Mouse (Mus musculus) brain, embryonic 14.5 days (tissue): ENCODE measurements at regions not wholly inside any gene's neighbourhood (a gene's known extent, or its start where the extent isn't known, plus 50 kb on each side); places are given as distances from the start of the nearest gene placed in this dataset.

ENCODE experiments used
- DNase-seq: peaks from one replicate; pipeline ENCODE4 v3.0.0-alpha.2; 2011; ENCODE audit warnings: low read depth
- CTCF ChIP-seq: fragments of 200-500 bp; IDR thresholded peaks from 2 replicates; pipeline ENCODE4 v1.5.1; 2012; ENCODE audit warnings: inconsistent platforms, mild to moderate bottlenecking, moderate library complexity, borderline replicate concordance; ENCODE audit not compliant: insufficient read depth, insufficient read length; ENCODE audit errors: extremely low read depth
- POLR2A ChIP-seq: fragments of 200-500 bp; IDR thresholded peaks from 2 replicates; pipeline ENCODE4 v1.6.1; 2012; ENCODE audit warnings: mild to moderate bottlenecking, inconsistent platforms, borderline replicate concordance; ENCODE audit not compliant: poor library complexity, insufficient read depth, insufficient read length, severe bottlenecking; ENCODE audit errors: extremely low read depth

DNA sequence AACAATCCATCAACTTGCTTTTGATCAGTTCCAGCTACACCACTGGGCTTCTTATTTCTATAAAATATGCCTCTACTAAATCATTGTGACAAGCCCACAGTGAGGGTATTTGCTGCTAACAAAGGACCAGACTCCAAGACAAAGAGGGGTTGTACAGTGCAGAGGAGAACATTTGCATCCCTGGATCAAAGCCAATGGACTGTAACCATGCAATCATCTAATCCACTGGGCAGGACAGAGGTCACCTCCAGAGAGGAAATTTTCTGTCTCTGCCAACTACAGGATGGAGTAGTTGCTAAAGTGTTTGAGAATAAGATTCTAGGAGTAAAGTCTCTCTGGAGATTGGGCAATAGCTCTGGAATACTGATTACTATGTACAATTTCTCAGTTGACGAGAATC, 272.9 kb downstream of the Cox7c start:
- peak; percentile 90 for DNase-seq
- TF ChIP-seq CTCF: no peak
- TF ChIP-seq POLR2A: no peak

DNA sequence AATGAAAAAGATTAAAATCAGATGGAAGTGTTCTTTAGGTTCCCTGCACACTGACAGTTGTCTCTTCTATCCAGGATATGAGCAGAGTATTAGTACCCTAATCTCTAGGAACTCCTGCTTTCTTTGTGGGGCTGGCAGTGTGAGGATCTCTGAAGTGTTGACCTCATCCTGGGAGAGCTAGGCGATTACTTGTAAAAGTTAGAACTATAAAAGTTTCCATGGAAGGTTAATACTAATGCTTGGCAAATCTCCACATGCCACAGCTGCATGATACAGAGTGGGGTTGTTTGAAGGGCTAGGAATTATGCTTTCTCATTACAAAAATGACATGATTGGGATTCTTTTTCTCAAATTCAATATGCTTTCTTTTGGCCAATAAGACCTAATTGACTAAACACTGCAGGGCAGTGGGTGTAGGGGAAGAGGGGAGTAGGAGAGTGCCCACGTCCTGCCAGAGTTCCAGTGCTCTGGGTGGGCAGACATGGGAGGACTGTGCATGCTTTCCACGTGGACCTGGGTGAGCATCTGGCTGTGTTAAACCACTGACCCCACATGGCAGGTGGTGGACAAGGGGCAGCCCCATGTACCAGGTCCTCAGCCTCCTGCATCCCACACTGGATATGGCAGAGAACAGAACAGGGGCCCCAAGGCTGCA, 275.6 kb downstream of the Cox7c start:
- DNase-seq: peak; percentile 15
- TF ChIP-seq POLR2A (no peak), CTCF (no peak)

DNA sequence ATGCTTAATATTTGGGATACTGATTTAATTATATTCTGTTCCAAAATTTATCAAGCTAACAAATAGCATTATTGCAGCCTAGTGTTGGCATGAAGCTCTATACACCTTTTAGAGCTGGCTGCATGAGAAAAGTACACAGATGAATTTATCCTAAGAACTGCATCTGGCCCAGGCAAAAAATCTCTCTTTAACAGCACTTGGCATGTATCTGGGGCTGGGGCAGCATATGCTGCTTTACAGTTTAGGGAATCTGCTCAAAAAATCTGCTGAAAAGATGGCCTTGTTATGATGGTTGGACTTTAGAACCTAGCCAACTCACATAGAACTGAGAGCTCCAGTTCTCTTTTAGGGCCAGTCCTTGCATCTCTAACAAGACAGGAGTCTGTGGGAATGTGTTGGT, 276.2 kb downstream of the Cox7c start:
- TF ChIP-seq CTCF (no peak), POLR2A (no peak)
- peak; percentile 49 for DNase-seq

DNA sequence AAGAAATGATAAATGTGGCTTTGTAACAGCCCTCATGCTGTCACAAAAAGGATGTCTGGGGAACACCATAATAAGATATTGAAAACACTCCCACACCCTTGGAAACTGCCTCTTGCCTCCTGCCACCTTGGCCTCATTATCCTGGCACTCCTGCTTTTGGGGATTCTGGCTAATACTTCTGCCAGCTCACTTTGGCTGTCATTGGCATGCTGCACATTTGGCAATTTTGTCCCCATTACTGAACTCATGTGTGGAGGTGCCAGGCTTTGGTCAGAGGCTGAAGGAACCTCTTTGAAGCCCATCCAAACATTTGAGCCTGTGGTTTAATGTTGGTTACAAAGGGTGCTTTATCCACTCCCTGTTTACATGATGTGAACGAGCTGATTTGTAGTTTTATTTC, 278.2 kb downstream of the Cox7c start:
- TF ChIP-seq CTCF (no peak), POLR2A (no peak)
- peak; percentile 84 for DNase-seq

DNA sequence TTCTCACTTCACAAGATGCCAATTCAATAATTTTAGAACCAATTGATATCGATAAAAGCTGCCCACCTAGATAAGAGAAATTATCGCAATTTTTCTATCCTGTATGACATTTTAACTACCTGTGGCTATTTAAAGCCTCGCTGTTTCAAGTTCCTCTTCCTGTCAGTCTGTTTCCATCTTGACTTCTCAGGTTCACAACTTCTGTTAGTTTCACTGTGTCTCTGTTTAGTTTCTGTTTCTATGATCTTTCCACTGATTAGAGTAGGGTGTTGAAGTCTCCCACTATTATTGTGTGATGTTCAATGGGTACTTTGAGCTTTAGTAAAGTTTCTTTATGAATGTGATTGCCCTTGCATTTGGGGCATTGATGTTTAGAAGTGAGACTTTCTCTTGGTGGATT, 322.1 kb downstream of the Cox7c start:
- DNase-seq: no peak
- TF ChIP-seq CTCF: no peak

DNA sequence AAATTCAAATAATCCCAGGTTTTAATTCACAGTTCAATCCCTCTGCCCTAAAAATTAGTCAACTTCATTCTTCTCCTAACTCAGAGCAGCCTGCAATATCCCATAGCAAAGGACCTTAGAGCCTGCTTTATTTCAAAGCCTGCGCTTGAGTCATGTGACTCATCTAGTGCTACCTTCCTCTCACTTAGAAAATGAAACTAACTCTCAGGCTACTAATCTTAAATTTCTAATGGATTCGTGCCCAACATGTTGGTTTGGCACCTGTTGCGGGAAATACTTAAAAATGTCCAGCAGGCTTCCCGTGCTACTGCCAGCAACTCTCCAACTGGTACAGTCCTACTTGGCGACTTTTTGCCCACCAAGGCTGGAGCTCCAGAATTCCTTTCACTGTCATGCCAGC, 322.6 kb downstream of the Cox7c start:
- no peak for DNase-seq
- no peak for TF ChIP-seq CTCF
- no peak for TF ChIP-seq POLR2A

DNA sequence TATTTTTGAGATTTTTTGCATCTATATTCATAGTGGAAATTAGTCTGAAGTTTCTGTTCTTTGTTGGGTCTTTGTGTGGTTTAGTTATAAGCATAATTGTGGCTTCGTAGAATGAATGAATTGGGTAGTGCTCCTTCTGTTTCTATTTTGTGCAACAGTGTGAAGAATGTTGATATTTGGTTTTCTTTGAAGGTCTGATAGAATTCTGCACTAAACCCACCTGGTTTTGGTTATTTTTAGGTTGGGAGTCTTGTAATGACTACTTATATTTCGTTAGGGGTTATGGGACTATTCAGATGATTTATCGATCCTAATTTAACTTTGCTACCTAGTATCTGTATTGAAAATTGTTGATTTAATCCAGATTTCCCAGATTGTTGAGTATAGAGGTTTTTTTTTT, 326.4 kb downstream of the Cox7c start:
- no peak for TF ChIP-seq CTCF
- no peak for DNase-seq

DNA sequence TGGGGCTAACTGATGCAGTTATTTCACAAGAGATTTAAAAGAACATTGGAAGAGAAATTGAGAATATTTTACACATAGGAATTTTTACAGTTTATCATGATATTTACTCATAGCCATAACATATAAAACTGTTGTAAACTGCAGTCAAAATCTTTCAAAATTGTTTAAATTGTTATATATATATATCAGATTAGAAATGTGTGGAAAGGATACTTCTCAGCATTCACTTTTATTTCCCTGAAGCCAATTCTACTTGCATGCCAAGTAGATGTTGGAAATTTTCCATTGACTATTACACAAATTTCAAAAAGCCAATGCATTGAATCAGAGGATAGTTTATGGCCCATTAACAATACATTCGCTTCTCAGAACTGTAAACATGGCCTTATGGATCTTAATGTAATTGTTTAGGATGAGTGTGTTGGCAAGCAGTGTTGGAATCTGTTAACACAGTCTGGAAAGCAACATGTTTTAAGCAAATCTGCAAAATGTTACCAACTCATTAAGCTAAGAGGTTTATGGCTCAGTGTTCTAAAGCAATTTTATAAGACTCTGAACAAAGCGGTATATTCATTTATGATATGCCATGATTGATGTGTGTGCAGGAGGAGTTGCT, 330.7 kb downstream of the Cox7c start:
- DNase-seq: peak; percentile 63
- TF ChIP-seq POLR2A (no peak), CTCF (no peak)

DNA sequence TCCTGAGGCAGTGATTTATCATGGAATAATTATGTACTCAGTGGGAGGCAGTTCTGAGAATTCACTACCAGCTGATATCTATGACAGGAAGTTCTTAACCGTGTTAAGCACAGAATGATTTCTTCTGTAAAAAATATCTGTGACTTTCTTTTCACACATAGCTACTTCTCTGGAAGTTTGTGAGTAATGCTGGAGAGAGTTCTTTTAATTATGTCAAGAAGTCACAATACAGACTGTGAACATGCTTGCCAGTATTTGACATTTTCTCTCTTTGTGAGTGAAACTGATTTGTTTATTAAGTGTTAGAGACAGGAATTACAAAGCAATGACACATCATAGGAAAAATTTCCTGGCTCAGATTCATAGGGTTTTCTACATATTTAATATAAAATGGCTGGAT, 354.3 kb downstream of the Cox7c start:
- no peak for TF ChIP-seq CTCF
- TF ChIP-seq POLR2A: no peak
- peak; percentile 20 for DNase-seq
